Comparison of ENCODE assay signal across 8 mouse cellular contexts in genomic region chr16:26105115-26105974, GRCm38 (mm10). TPM values are rescaled to one million over a fixed set of nuclear protein-coding genes. Genes with fewer than 3 reads are reported as not detected.
DNase-seq lines count a peak whose midpoint lies in the region; ATAC-seq lines count a peak whose summit lies in the region.

P3h2 (minus strand) TSS chr16:26105784.

- peak; percentile 91 for ATAC-seq in frontal cortex, adult (ENCODE audit: low TSS enrichment)

- peak; percentile 80 for DNase-seq in Muller cell, postnatal 12 days (ENCODE audit: inconsistent ontology term)
- peak; percentile 6 for DNase-seq in cerebellum, adult 8-10 months
- DNase-seq in heart, postnatal 4 days = peak; percentile 74
- peak; percentile 16 to 59 for DNase-seq in layer of hippocampus, adult 8-10 months (ENCODE audit: low spot score in 2 of 2)
- DNase-seq in lung, adult 18-20 months = peak; percentile 61 to 69
- peak; percentile 46 for DNase-seq in ovary, adult 18-20 months (ENCODE audit: low spot score)
- peak; percentile 53 to 62 for DNase-seq in urinary bladder, postnatal 4 days (ENCODE audit: low spot score in 2 of 2)

RNA-seq across cellular contexts. Expression of gene P3h2, which starts in this region (rescaled TPM):
- 1 to 10 TPM; 7.7 to 8.1 TPM for total RNA-seq in heart, postnatal 4 days (2021)
- total RNA-seq in layer of hippocampus, adult 8-10 months (2022) = 1 to 10 TPM; 4.6 to 6.7 (median 5.3) TPM

Comparison
In these comparisons a context has a peak if more than half of its experiments do, and no peak if none do; other contexts are left out.
1. Peak in every context shown above with its lines: DNase-seq and ATAC-seq.
2. DNase-seq: peak in every context shown above with its lines; median percentile 80 in Muller cell, postnatal 12 days; 74 in heart, postnatal 4 days; 65 in lung, adult 18-20 months; 58 in urinary bladder, postnatal 4 days; 46 in ovary, adult 18-20 months; 38 in layer of hippocampus, adult 8-10 months; 6 in cerebellum, adult 8-10 months.